In genomic region chr14:102663240-102663639, GRCm38 (mm10) we compare ENCODE assay signal across 19 mouse cellular contexts.
DNase-seq lines count a peak whose midpoint lies in the region; ATAC-seq and TF ChIP-seq lines count a peak whose summit lies in the region.
"Had no signal": no experiment of that assay in that cellular context is flagged by ENCODE, and none has a peak within 500 bp of the region (broad histone marks: within the 10 kb centered on the region; RNA-seq: fewer than 3 reads in every experiment).

No protein-coding gene starts in this region.

- WGBS in forebrain, embryonic 15.5 days, result 56% methylated on average over 2 of the region's 2 CpGs
- 77% methylated on average over 2 of the region's 2 CpGs for WGBS in forebrain, embryonic 11.5 days
- WGBS in hindbrain, postnatal 0 days, result 63% methylated on average over 2 of the region's 2 CpGs
- WGBS in hindbrain, embryonic 16.5 days, result 60% methylated on average over 2 of the region's 2 CpGs
- 55% methylated on average over 2 of the region's 2 CpGs for WGBS in lung, embryonic 14.5 days
- WGBS in forebrain, postnatal 0 days, result 42% methylated on average over 2 of the region's 2 CpGs

- H3K4me2 ChIP-seq in forebrain, embryonic 15.5 days (replicated peaks), result no peak overlapping the region
- no peak overlapping the region for H3K4me2 ChIP-seq in forebrain, embryonic 11.5 days (ENCODE audit: low read depth, low read length, severe bottlenecking)
- no peak overlapping the region for H3K4me2 ChIP-seq in hindbrain, postnatal 0 days (ENCODE audit: low read depth, low read length)
- H3K4me2 ChIP-seq in hindbrain, embryonic 16.5 days (ENCODE audit: low read length), result no peak overlapping the region
- no peak overlapping the region for H3K4me2 ChIP-seq in lung, embryonic 14.5 days
- H3K4me2 ChIP-seq in forebrain, postnatal 0 days (ENCODE audit: low read depth), result no peak overlapping the region
- H3K4me2 ChIP-seq: embryonic facial prominence, embryonic 15.5 days; heart, embryonic 15.5 days; hindbrain, embryonic 12.5 days; intestine, embryonic 15.5 days; liver, embryonic 11.5 days; midbrain, embryonic 12.5 days had no signal

- H3K27ac ChIP-seq in forebrain, embryonic 15.5 days (replicated peaks), result no peak overlapping the region
- H3K27ac ChIP-seq in forebrain, embryonic 11.5 days (ENCODE audit: low read depth, low read length), result no peak overlapping the region
- H3K27ac ChIP-seq in hindbrain, postnatal 0 days, result no peak overlapping the region
- no peak overlapping the region for H3K27ac ChIP-seq in hindbrain, embryonic 16.5 days (ENCODE audit: low read depth, low read length)
- no peak overlapping the region for H3K27ac ChIP-seq in lung, embryonic 14.5 days (ENCODE audit: low read depth)
- no peak overlapping the region for H3K27ac ChIP-seq in forebrain, postnatal 0 days (ENCODE audit: low read depth, low read length)
- H3K27ac ChIP-seq: embryonic facial prominence, embryonic 15.5 days; heart, embryonic 15.5 days; hindbrain, embryonic 12.5 days; intestine, embryonic 15.5 days; macrophage; midbrain, embryonic 12.5 days had no signal

- no peaks in the 10 kb centered on the region for H3K36me3 ChIP-seq in forebrain, embryonic 15.5 days
- no peaks in the 10 kb centered on the region for H3K36me3 ChIP-seq in forebrain, embryonic 11.5 days (ENCODE audit: control insufficient read depth, insufficient read depth, low read length)
- H3K36me3 ChIP-seq in hindbrain, postnatal 0 days (ENCODE audit: insufficient read depth, low read length), result no peaks in the 10 kb centered on the region
- H3K36me3 ChIP-seq in hindbrain, embryonic 16.5 days (ENCODE audit: control insufficient read depth, insufficient read depth, low read length), result no peaks in the 10 kb centered on the region
- H3K36me3 ChIP-seq in lung, embryonic 14.5 days (ENCODE audit: insufficient read depth), result no peaks in the 10 kb centered on the region
- H3K36me3 ChIP-seq in forebrain, postnatal 0 days (ENCODE audit: insufficient read depth), result no peaks in the 10 kb centered on the region
- H3K36me3 ChIP-seq: embryonic facial prominence, embryonic 15.5 days; heart, embryonic 15.5 days; hindbrain, embryonic 12.5 days; intestine, embryonic 15.5 days; midbrain, embryonic 12.5 days had no signal

- no peaks in the 10 kb centered on the region for H3K9me3 ChIP-seq in forebrain, embryonic 15.5 days
- H3K9me3 ChIP-seq in forebrain, embryonic 11.5 days (ENCODE audit: control insufficient read depth, low read length), result no peaks in the 10 kb centered on the region
- no peaks in the 10 kb centered on the region for H3K9me3 ChIP-seq in hindbrain, postnatal 0 days (ENCODE audit: low read length)
- no peaks in the 10 kb centered on the region for H3K9me3 ChIP-seq in hindbrain, embryonic 16.5 days (ENCODE audit: control insufficient read depth, low read length)
- H3K9me3 ChIP-seq in lung, embryonic 14.5 days (ENCODE audit: low read depth, low read length), result no peaks in the 10 kb centered on the region
- H3K9me3 ChIP-seq in forebrain, postnatal 0 days (ENCODE audit: low read length), result no peaks in the 10 kb centered on the region
- H3K9me3 ChIP-seq: embryonic facial prominence, embryonic 15.5 days; heart, embryonic 15.5 days; hindbrain, embryonic 12.5 days; intestine, embryonic 15.5 days; midbrain, embryonic 12.5 days had no signal

- peaks cover 7% of the 10 kb centered on the region; the same call in 1 of the 2 replicates for H3K4me1 ChIP-seq in forebrain, embryonic 15.5 days
- no peaks in the 10 kb centered on the region for H3K4me1 ChIP-seq in forebrain, embryonic 11.5 days (replicated peaks; ENCODE audit: control insufficient read depth, insufficient read depth, low read length)
- no peaks in the 10 kb centered on the region for H3K4me1 ChIP-seq in hindbrain, postnatal 0 days (ENCODE audit: insufficient read depth, low read length)
- no peaks in the 10 kb centered on the region for H3K4me1 ChIP-seq in hindbrain, embryonic 16.5 days (ENCODE audit: control insufficient read depth, insufficient read depth, low read depth, low read length)
- H3K4me1 ChIP-seq in lung, embryonic 14.5 days (ENCODE audit: insufficient read depth), result no peaks in the 10 kb centered on the region
- no peaks in the 10 kb centered on the region for H3K4me1 ChIP-seq in forebrain, postnatal 0 days (ENCODE audit: insufficient read depth)
- H3K4me1 ChIP-seq: embryonic facial prominence, embryonic 15.5 days; heart, embryonic 15.5 days; hindbrain, embryonic 12.5 days; intestine, embryonic 15.5 days; midbrain, embryonic 12.5 days had no signal

- H3K9ac ChIP-seq in forebrain, embryonic 15.5 days (replicated peaks), result no peak overlapping the region
- no peak overlapping the region for H3K9ac ChIP-seq in forebrain, embryonic 11.5 days (ENCODE audit: low read length)
- no peak overlapping the region for H3K9ac ChIP-seq in hindbrain, postnatal 0 days (replicated peaks; ENCODE audit: low read length)
- H3K9ac ChIP-seq in hindbrain, embryonic 16.5 days (ENCODE audit: low read depth, low read length), result no peak overlapping the region
- H3K9ac ChIP-seq in lung, embryonic 14.5 days, result no peak overlapping the region
- H3K9ac ChIP-seq in forebrain, postnatal 0 days, result no peak overlapping the region
- H3K9ac ChIP-seq: embryonic facial prominence, embryonic 15.5 days; heart, embryonic 15.5 days; hindbrain, embryonic 12.5 days; intestine, embryonic 15.5 days; midbrain, embryonic 12.5 days had no signal

- no peak overlapping the region for H3K4me3 ChIP-seq in forebrain, embryonic 15.5 days
- no peak overlapping the region for H3K4me3 ChIP-seq in forebrain, embryonic 11.5 days (ENCODE audit: low read depth, low read length)
- no peak overlapping the region for H3K4me3 ChIP-seq in hindbrain, postnatal 0 days (ENCODE audit: low read length)
- no peak overlapping the region for H3K4me3 ChIP-seq in hindbrain, embryonic 16.5 days (ENCODE audit: low read length)
- H3K4me3 ChIP-seq in lung, embryonic 14.5 days (ENCODE audit: low read depth, low read length), result no peak overlapping the region
- H3K4me3 ChIP-seq in forebrain, postnatal 0 days (ENCODE audit: low read depth, low read length), result no peak overlapping the region
- H3K4me3 ChIP-seq: embryonic facial prominence, embryonic 15.5 days; heart, embryonic 15.5 days; hindbrain, embryonic 12.5 days; intestine, embryonic 15.5 days; midbrain, embryonic 12.5 days had no signal

- no peak for TF ChIP-seq CTCF in hindbrain, postnatal 0 days (IDR thresholded peaks at IDR 0.05; ENCODE audit: low read depth)
- no peak for TF ChIP-seq CTCF in lung, embryonic 14.5 days (IDR thresholded peaks at IDR 0.05; ENCODE audit: low read depth)
- no peak for TF ChIP-seq CTCF in forebrain, postnatal 0 days (IDR thresholded peaks at IDR 0.05; ENCODE audit: low read depth)

- H3K27me3 ChIP-seq in forebrain, embryonic 15.5 days, result no peaks in the 10 kb centered on the region
- no peaks in the 10 kb centered on the region for H3K27me3 ChIP-seq in forebrain, embryonic 11.5 days (ENCODE audit: control insufficient read depth, insufficient read depth, low read length)
- no peaks in the 10 kb centered on the region for H3K27me3 ChIP-seq in hindbrain, postnatal 0 days (ENCODE audit: insufficient read depth, low read length)
- no peaks in the 10 kb centered on the region for H3K27me3 ChIP-seq in hindbrain, embryonic 16.5 days (replicated peaks; ENCODE audit: control insufficient read depth, insufficient read depth, low read length)
- no peaks in the 10 kb centered on the region for H3K27me3 ChIP-seq in lung, embryonic 14.5 days (ENCODE audit: insufficient read depth, low read length)
- no peaks in the 10 kb centered on the region for H3K27me3 ChIP-seq in forebrain, postnatal 0 days (ENCODE audit: insufficient read depth, low read length)
- H3K27me3 ChIP-seq: embryonic facial prominence, embryonic 15.5 days; heart, embryonic 15.5 days; hindbrain, embryonic 12.5 days; intestine, embryonic 15.5 days; midbrain, embryonic 12.5 days had no signal

- no peak for DNase-seq in forebrain, embryonic 11.5 days (ENCODE audit: low spot score)
- peak; percentile 33 for DNase-seq in hindbrain, postnatal 0 days (ENCODE audit: low spot score)
- peak; percentile 33 for DNase-seq in lung, embryonic 14.5 days
- no peak for DNase-seq in lung, postnatal 4 days
- DNase-seq in forebrain, postnatal 0 days, result peak; percentile 32
- DNase-seq: adrenal gland, postnatal 10 days; cerebellum, adult 18-20 months; lung, adult 2 months; spleen, adult 18-20 months; thymus, adult 18-20 months had no signal

- peak; percentile 74; the same call in 1 of the 2 replicates for ATAC-seq in forebrain, embryonic 15.5 days (replicated peaks)
- ATAC-seq in forebrain, embryonic 11.5 days (replicated peaks; ENCODE audit: low FRiP score), result no peak
- ATAC-seq in hindbrain, postnatal 0 days, result no peak
- ATAC-seq in hindbrain, embryonic 16.5 days, result no peak
- no peak; the same call in 1 of the 2 replicates for ATAC-seq in lung, embryonic 14.5 days (ENCODE audit: insufficient read depth)
- ATAC-seq in forebrain, postnatal 0 days, result no peak
- ATAC-seq: intestine, embryonic 15.5 days had no signal

Comparison
In these comparisons a context has a peak if more than half of its experiments do, and no peak if none do; other contexts are left out.
1. DNase-seq: peak in hindbrain, postnatal 0 days (single experiment), lung, embryonic 14.5 days (single experiment) and forebrain, postnatal 0 days (single experiment); none in forebrain, embryonic 11.5 days (single experiment) and lung, postnatal 4 days (0 of 2).